Mouse (Mus musculus) macrophage (primary cell): ENCODE measurements at regions not wholly inside any gene's neighbourhood (a gene's known extent, or its start where the extent isn't known, plus 50 kb on each side); places are given as distances from the start of the nearest gene placed in this dataset.
"Not testable (repeated sequence)": the region's sequence is repeated elsewhere in the genome, so short reads cannot be mapped to it uniquely, and the experiment has no call there.

Source experiments
- H3K27ac ChIP-seq: fragments of 350-480 bp; formaldehyde crosslinking; 2 replicates; pipeline ENCODE4 v1.9.0; 2021
- H3K36me3 ChIP-seq: fragments of 350-480 bp; formaldehyde crosslinking; 2 replicates; pipeline ENCODE4 v1.9.0; 2021; ENCODE audit errors: inconsistent target
- H3K4me3 ChIP-seq: fragments of 350-480 bp; formaldehyde crosslinking; 2 replicates; pipeline ENCODE4 v1.9.0; 2021; ENCODE audit errors: inconsistent target
- H3K79me2 ChIP-seq: fragments of 350-480 bp; formaldehyde crosslinking; 2 replicates; pipeline ENCODE4 v1.9.0; 2021; ENCODE audit errors: inconsistent target
- WGBS: methylation state at CpG from one replicate; pipeline ENCODE4 v1.1.7; 2026; ENCODE audit warnings: inconsistent platforms; ENCODE audit not compliant: missing documents; 5-methylcytosine and 5-hydroxymethylcytosine counted together

GRCm38 (mm10) chr8:35144401-35144800, 621.2 kb upstream of the Gm19410 start:
- no peak overlapping the region for H3K27ac ChIP-seq
- no peaks in the 10 kb centered on the region for H3K79me2 ChIP-seq
- H3K36me3 ChIP-seq, result no peaks in the 10 kb centered on the region
- 84% methylated on average over 4 of the region's 4 CpGs for WGBS
- no peak overlapping the region for H3K4me3 ChIP-seq

GRCm38 (mm10) chr8:35147481-35147880, 618.1 kb upstream of the Gm19410 start:
- 96% methylated on average over 8 of the region's 8 CpGs for WGBS
- H3K79me2 ChIP-seq, result no peaks in the 10 kb centered on the region
- no peak overlapping the region for H3K27ac ChIP-seq
- no peaks in the 10 kb centered on the region for H3K36me3 ChIP-seq
- no peak overlapping the region for H3K4me3 ChIP-seq

DNA sequence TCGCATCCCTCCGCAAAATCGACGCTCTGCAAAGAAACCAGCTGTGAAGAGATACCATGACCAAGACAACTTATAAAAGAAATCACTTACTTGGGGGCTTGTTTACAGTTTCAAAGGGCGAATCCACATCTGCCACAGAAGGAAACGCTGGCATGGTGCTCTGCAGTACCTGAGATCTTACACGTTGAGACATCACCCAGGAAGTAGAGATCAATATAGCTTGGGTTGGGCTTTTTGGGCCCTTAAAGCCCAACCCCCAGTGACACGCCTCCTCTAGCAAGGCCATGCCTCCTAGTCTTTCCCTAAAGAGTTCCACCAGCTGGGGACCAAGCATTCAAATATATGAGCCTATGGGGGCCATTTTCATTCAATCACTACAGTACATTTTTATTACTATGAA, 617.6 kb upstream of the Gm19410 start:
- Histone ChIP-seq H3K79me2 (no peaks in the 10 kb centered on the region), H3K36me3 (no peaks in the 10 kb centered on the region), H3K4me3 (no peak overlapping the region), H3K27ac (no peak overlapping the region)
- WGBS, result 97% methylated on average over 8 of the region's 8 CpGs

DNA sequence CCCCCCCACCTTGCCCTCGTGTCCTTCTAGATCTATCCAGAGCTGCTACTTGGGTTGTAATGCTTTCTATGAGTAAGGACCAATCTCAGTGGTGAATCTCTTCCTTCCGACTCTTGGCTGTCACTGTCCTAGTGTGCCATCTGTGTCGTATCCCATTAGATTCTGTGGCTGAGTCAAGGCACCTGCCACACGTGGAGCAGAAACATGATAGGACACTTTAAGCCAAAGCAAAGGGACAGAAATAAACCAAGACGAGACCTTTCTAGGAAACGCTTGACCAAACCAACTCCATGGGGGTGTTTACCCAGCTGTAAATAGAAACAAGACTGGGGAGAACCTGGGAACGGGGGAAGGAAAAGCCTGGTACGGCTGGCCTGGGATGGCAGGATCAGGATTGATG, 613.0 kb upstream of the Gm19410 start:
- 92% methylated on average over 7 of the region's 8 CpGs for WGBS
- no peaks in the 10 kb centered on the region for H3K36me3 ChIP-seq

DNA sequence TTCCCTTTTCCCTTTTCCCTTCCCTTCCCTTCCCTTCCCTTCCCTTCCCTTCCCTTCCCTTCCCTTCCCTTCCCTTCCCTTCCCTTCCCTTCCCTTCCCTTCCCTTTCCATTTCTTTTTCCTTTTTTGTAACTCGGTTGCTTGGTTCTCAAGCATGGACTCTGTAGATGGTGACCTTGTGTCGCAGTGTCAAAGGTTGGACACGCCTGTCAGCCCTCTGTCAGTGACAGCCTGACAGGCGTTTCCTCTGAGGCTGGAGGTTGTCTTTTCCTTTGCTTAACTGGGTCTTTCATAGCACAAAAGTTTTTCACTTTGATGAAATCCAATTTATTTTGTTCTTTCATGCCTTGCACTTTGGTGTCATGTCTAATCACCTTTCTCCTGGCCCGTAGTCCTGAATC, 609.3 kb upstream of the Gm19410 start:
- 93% methylated on average over 5 of the region's 5 CpGs for WGBS
- H3K79me2 ChIP-seq, result no peaks in the 10 kb centered on the region
- H3K4me3 ChIP-seq, result no peak overlapping the region

More for the DNA sequence above, 613.0 kb upstream of the Gm19410 start:
- Histone ChIP-seq H3K27ac (no peak overlapping the region), H3K79me2 (no peaks in the 10 kb centered on the region), H3K4me3 (no peak overlapping the region)

DNA sequence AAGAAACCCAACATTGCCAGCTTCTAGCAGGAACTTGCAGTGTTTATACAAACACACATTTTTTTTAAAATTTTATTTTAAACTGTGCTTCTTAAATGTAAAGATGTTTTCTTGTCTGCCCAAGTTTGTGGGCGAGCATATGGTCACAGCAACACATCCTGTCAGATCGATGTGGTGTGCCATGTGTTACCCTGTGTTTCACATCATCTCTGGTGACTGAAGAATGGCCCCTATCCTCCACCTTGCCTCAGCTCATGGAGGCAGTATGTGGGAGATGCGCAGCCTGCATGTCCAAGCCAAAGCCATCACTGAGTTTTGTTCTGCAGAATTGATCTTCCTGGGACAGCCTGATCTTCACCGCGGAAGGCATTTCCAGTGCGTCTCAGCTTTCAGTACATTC, 607.9 kb upstream of the Gm19410 start:
- H3K27ac ChIP-seq, result no peak overlapping the region
- no peaks in the 10 kb centered on the region for H3K79me2 ChIP-seq
- WGBS, result 77% methylated on average over 6 of the region's 6 CpGs
- no peak overlapping the region for H3K4me3 ChIP-seq
- no peaks in the 10 kb centered on the region for H3K36me3 ChIP-seq

More for the DNA sequence above, 609.3 kb upstream of the Gm19410 start:
- no peak overlapping the region for H3K27ac ChIP-seq
- H3K36me3 ChIP-seq, result no peaks in the 10 kb centered on the region

DNA sequence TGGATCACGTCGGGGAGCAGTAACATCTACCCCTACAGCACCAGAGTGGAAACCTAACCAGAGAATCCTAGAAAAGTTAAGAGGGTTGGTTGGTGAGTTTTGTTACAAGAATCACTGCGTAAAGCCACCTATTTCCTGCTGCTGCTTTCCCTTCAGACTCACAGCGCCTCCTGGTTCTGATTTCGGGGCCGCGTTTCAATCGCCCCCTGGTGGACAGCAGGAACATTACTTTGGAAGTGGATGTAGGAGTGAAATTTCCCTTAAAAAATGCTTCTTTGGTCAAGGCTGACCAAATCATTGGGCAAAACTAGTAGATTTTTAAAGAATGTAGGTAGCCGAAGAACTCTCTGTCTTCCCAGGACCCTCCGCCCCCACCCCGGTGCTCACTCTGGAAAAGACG, 606.3 kb upstream of the Gm19410 start:
- 34% methylated on average over 12 of the region's 12 CpGs for WGBS
- no peaks in the 10 kb centered on the region for H3K79me2 ChIP-seq
- H3K27ac ChIP-seq, result no peak overlapping the region
- no peak overlapping the region for H3K4me3 ChIP-seq
- no peaks in the 10 kb centered on the region for H3K36me3 ChIP-seq

GRCm38 (mm10) chr8:35160230-35160629, 605.4 kb upstream of the Gm19410 start:
- WGBS, result 94% methylated on average over 11 of the region's 12 CpGs

GRCm38 (mm10) chr8:35162166-35162565, 603.4 kb upstream of the Gm19410 start:
- 65% methylated on average over 4 of the region's 4 CpGs for WGBS
- H3K36me3 ChIP-seq, H3K79me2 ChIP-seq, H3K4me3 ChIP-seq: not testable (repeated sequence)
- peak overlapping the region; percentile 33 for H3K27ac ChIP-seq

More at GRCm38 (mm10) chr8:35160230-35160629, 605.4 kb upstream of the Gm19410 start:
- H3K79me2 ChIP-seq, result no peaks in the 10 kb centered on the region
- H3K27ac ChIP-seq, result no peak overlapping the region
- no peak overlapping the region for H3K4me3 ChIP-seq
- no peaks in the 10 kb centered on the region for H3K36me3 ChIP-seq

- H3K4me3 ChIP-seq, result no peak overlapping the region
- no peaks in the 10 kb centered on the region for H3K36me3 ChIP-seq
- H3K79me2 ChIP-seq, result no peaks in the 10 kb centered on the region
- WGBS, result 91% methylated on average over 6 of the region's 6 CpGs
- H3K27ac ChIP-seq, result no peak overlapping the region
Measured at GRCm38 (mm10) chr8:35166611-35167010, 599.0 kb upstream of the Gm19410 start.

GRCm38 (mm10) chr8:35171536-35172310, 593.9 kb upstream of the Gm19410 start:
- H3K36me3 ChIP-seq, result no peaks in the 10 kb centered on the region
- H3K4me3 ChIP-seq, result no peak overlapping the region
- no peak overlapping the region for H3K27ac ChIP-seq
- no peaks in the 10 kb centered on the region for H3K79me2 ChIP-seq
- WGBS, result 91% methylated on average over 13 of the region's 13 CpGs

DNA sequence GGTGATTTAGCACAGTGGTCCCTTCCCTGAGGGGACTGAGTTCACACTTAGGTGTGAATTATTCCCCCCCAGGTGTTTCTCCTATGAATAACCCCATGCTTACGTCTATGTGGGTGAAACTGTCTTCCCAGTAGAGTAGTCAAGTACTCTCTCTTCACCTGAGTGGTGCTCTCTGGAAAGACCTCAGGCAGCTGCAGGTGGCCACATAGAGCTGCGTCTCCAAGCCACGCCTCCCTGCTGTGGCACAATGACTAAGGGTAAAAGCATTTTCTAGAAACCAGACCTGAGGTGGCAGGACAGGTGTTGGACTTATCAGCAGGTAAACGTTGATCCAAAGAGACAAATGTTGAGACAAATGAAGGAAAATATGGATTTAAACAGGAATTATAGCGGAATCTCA, 588.3 kb upstream of the Gm19410 start:
- Histone ChIP-seq H3K27ac (no peak overlapping the region), H3K4me3 (no peak overlapping the region), H3K79me2 (no peaks in the 10 kb centered on the region), H3K36me3 (no peaks in the 10 kb centered on the region)
- WGBS, result 66% methylated on average over 5 of the region's 5 CpGs

- Histone ChIP-seq H3K36me3 (no peaks in the 10 kb centered on the region), H3K79me2 (no peaks in the 10 kb centered on the region), H3K4me3 (no peak overlapping the region), H3K27ac (no peak overlapping the region)
- 98% methylated on average over 3 of the region's 3 CpGs for WGBS
Measured at GRCm38 (mm10) chr8:35180075-35180474, 585.5 kb upstream of the Gm19410 start.

DNA sequence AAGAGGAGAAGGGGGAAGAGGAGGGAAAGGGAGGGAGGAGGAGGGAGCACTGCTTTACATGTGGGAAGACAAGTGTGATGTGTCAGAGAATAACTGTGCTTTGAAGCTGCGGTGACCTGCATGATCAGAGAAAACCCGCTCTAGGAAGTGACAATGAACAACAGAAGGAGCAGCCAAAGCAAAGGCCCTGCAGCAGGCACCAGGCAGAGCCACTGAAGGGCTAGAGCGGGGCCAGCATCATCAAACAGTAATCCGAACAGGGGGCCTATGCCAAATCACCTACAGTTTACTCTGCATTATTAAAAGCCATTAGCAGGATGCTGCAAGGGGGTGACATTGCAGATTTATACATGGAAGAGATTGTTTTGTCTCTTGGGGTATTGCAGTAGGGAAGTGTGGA, 583.4 kb upstream of the Gm19410 start:
- 94% methylated on average over 4 of the region's 4 CpGs for WGBS
- no peaks in the 10 kb centered on the region for H3K79me2 ChIP-seq

GRCm38 (mm10) chr8:35183423-35183822, 582.2 kb upstream of the Gm19410 start:
- H3K36me3 ChIP-seq, result no peaks in the 10 kb centered on the region
- 95% methylated on average over 14 of the region's 14 CpGs for WGBS
- no peaks in the 10 kb centered on the region for H3K79me2 ChIP-seq
- no peak overlapping the region for H3K27ac ChIP-seq
- H3K4me3 ChIP-seq, result no peak overlapping the region

More for the DNA sequence above, 583.4 kb upstream of the Gm19410 start:
- H3K36me3 ChIP-seq, result no peaks in the 10 kb centered on the region
- no peak overlapping the region for H3K4me3 ChIP-seq
- H3K27ac ChIP-seq, result no peak overlapping the region

DNA sequence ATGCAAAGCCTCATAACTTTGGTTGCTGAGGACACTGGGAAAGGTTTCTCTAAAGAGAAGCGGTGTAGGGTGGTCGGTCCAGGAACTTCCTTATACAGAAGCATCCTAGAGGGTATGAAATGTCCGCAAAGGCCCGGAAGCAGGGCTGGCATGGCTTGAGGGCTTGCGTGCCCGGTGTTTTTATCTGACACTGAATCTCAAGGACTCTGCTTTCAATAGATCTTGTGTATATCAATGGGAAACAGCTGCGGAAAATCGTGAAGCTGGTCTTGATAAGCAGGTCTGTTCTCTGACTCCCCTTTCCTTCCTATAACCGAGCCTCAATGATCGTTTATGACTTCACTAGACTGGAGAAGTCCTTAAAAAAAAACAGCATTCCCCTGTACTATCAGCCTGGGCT, 580.4 kb upstream of the Gm19410 start:
- H3K36me3 ChIP-seq, result no peaks in the 10 kb centered on the region
- WGBS, result 18% methylated on average over 10 of the region's 10 CpGs
- no peak overlapping the region for H3K4me3 ChIP-seq

More for the DNA sequence above, 580.4 kb upstream of the Gm19410 start:
- Histone ChIP-seq H3K27ac (no peak overlapping the region), H3K79me2 (no peaks in the 10 kb centered on the region)
